24 mouse cellular contexts compared by ENCODE assay signal in genomic region chr13:20783648-20784047, GRCm38 (mm10). TPM values are rescaled to one million over a fixed set of nuclear protein-coding genes. Genes with fewer than 3 reads are reported as not detected.
DNase-seq lines count a peak whose midpoint lies in the region; ATAC-seq and TF ChIP-seq lines count a peak whose summit lies in the region.
"Had no signal": no experiment of that assay in that cellular context is flagged by ENCODE, and none has a peak within 500 bp of the region (broad histone marks: within the 10 kb centered on the region; RNA-seq: fewer than 3 reads in every experiment).

No protein-coding gene starts in this region.

- 81% methylated on average over 5 of the region's 5 CpGs for WGBS in kidney, embryonic 15.5 days
- WGBS in macrophage (ENCODE audit: missing documents), result 85% methylated on average over 5 of the region's 5 CpGs

- no peak overlapping the region for H3K9ac ChIP-seq in kidney, embryonic 15.5 days
- H3K9ac ChIP-seq: embryonic facial prominence, embryonic 13.5 days; embryonic facial prominence, embryonic 15.5 days; forebrain, embryonic 12.5 days had no signal

- no peak overlapping the region for H3K4me3 ChIP-seq in kidney, embryonic 15.5 days (replicated peaks)
- no peak overlapping the region for H3K4me3 ChIP-seq in bone marrow macrophage, adult 2 months (ENCODE audit: insufficient read depth, low read length)
- H3K4me3 ChIP-seq in macrophage (ENCODE audit: inconsistent target), result no peak overlapping the region
- H3K4me3 ChIP-seq: embryonic facial prominence, embryonic 13.5 days; embryonic facial prominence, embryonic 15.5 days; erythroblast, embryonic 14.5 days; forebrain, embryonic 10.5 days; forebrain, embryonic 12.5 days had no signal

- peak; percentile 32 for DNase-seq in kidney, adult 11 months
- peak; percentile 19 to 39 for DNase-seq in kidney, adult 8-10 months
- DNase-seq in kidney, postnatal 4 days, result no peak
- DNase-seq in adrenal gland, postnatal 10 days, result no peak
- DNase-seq: adrenal gland, adult 2 months; adrenal gland, postnatal 14 days; adrenal gland, postnatal 36 days; cerebellum, adult 11 months; cerebellum, adult 8-10 months; cerebellum, adult 9-11 months; cerebellum, postnatal 36 days; embryo, embryonic 11 days had no signal

- H3K27me3 ChIP-seq in kidney, embryonic 15.5 days, result no peaks in the 10 kb centered on the region
- H3K27me3 ChIP-seq: embryonic facial prominence, embryonic 13.5 days; embryonic facial prominence, embryonic 15.5 days; forebrain, embryonic 12.5 days had no signal

- no peak overlapping the region for H3K4me2 ChIP-seq in kidney, embryonic 15.5 days
- H3K4me2 ChIP-seq: embryonic facial prominence, embryonic 13.5 days; embryonic facial prominence, embryonic 15.5 days; forebrain, embryonic 12.5 days had no signal

- TF ChIP-seq POLR2A in bone marrow macrophage, adult 2 months (IDR thresholded peaks at IDR 0.05; ENCODE audit: borderline replicate concordance, low read depth, low read length), result no peak

- TF ChIP-seq CTCF in bone marrow macrophage, adult 2 months (IDR thresholded peaks at IDR 0.05; ENCODE audit: low read depth, low read length), result no peak

- H3K4me1 ChIP-seq in kidney, embryonic 15.5 days, result no peaks in the 10 kb centered on the region
- H3K4me1 ChIP-seq in bone marrow macrophage, adult 2 months (ENCODE audit: control insufficient read depth, insufficient read depth, low read length), result peaks cover 48% of the 10 kb centered on the region
- H3K4me1 ChIP-seq: embryonic facial prominence, embryonic 13.5 days; embryonic facial prominence, embryonic 15.5 days; forebrain, embryonic 12.5 days had no signal

- no peaks in the 10 kb centered on the region for H3K36me3 ChIP-seq in kidney, embryonic 15.5 days
- no peaks in the 10 kb centered on the region for H3K36me3 ChIP-seq in macrophage (ENCODE audit: inconsistent target)
- H3K36me3 ChIP-seq: embryonic facial prominence, embryonic 13.5 days; embryonic facial prominence, embryonic 15.5 days; forebrain, embryonic 10.5 days; forebrain, embryonic 12.5 days had no signal

- H3K27ac ChIP-seq in kidney, embryonic 15.5 days, result no peak overlapping the region
- H3K27ac ChIP-seq in bone marrow macrophage, adult 2 months (ENCODE audit: insufficient read depth, low read depth, low read length), result peak overlapping the region; percentile 60
- peak overlapping the region; percentile 24; the same call in 1 of the 2 replicates for H3K27ac ChIP-seq in macrophage
- H3K27ac ChIP-seq: embryonic facial prominence, embryonic 13.5 days; embryonic facial prominence, embryonic 15.5 days; forebrain, embryonic 10.5 days; forebrain, embryonic 12.5 days had no signal

- H3K79me2 ChIP-seq in macrophage (ENCODE audit: inconsistent target), result no peaks in the 10 kb centered on the region

- no peaks in the 10 kb centered on the region for H3K9me3 ChIP-seq in kidney, embryonic 15.5 days (replicated peaks)
- H3K9me3 ChIP-seq: embryonic facial prominence, embryonic 13.5 days; embryonic facial prominence, embryonic 15.5 days; forebrain, embryonic 10.5 days; forebrain, embryonic 12.5 days had no signal

- no peak for ATAC-seq in kidney, embryonic 15.5 days (replicated peaks; ENCODE audit: low FRiP score)
- ATAC-seq: forebrain, embryonic 14.5 days; forebrain, embryonic 16.5 days had no signal

RNA-seq across cellular contexts. Expression of gene Aoah, which starts 10.3 kb away (rescaled TPM):
- polyA plus RNA-seq in kidney, embryonic 15.5 days (2015; fragmentation: Nextera tagmentation; extraction: Ambion mirVana), result 1.6 and 2.0 TPM in 2 replicates
- 138 and 142 TPM in 2 replicates for polyA plus RNA-seq in bone marrow macrophage, adult 2 months (2012; ENCODE audit: insufficient read depth, insufficient read length, missing spikeins)
- 1,000 to 10,000 TPM in 13 of 26 experiments, 100 to 1,000 TPM in 13; 223 to 2,288 (median 1,214) TPM for total RNA-seq in macrophage (2018; cell fraction: chromatin; rRNA removed)
- 100 to 1,000 TPM in 23 of 26 experiments, 10 to 100 TPM in 3; 84.8 to 485 (median 253) TPM for total RNA-seq in macrophage (2018; cell fraction: cytosol; rRNA removed)
- 1,000 to 10,000 TPM in 14 of 26 experiments, 100 to 1,000 TPM in 12; 269 to 1,709 (median 1,059) TPM for total RNA-seq in macrophage (2018; cell fraction: nucleus; rRNA removed)
- polyA plus RNA-seq in macrophage (2018), result 52.1 to 164 TPM (median 86.0 TPM) in 3 replicates
- total RNA-seq in adrenal gland, postnatal 10 days (2021), result 1 to 10 TPM; 1.1 to 1.2 TPM
- total RNA-seq: MEL had no signal
- polyA plus RNA-seq: C2C12; erythroblast, embryonic 14.5 days had no signal

Comparison
In these comparisons a context has a peak if more than half of its experiments do, and no peak if none do; other contexts are left out.
1. DNase-seq: peak in kidney, adult 11 months (single experiment) and kidney, adult 8-10 months (2 of 2); none in kidney, postnatal 4 days (0 of 2) and adrenal gland, postnatal 10 days (single experiment).
2. RNA of gene Aoah, which starts 10.3 kb away (polyA plus RNA-seq): 138 to 142 TPM in bone marrow macrophage, adult 2 months and 52.1 to 164 TPM in macrophage; 1.6 to 2.0 TPM in kidney, embryonic 15.5 days; every median in the first group is over 10 times any median in the second.